Mouse (Mus musculus): ENCODE results near the gene Slc16a8.

GRCm38 (mm10) chr15:79208758-79209439, 45.7 kb downstream of the Slc16a8 start:
- TF ChIP-seq EP300 (IDR thresholded peaks at IDR 0.05; ENCODE audit: insufficient read depth, low read depth, low read length) (no peak), CTCF (IDR thresholded peaks at IDR 0.05) (no peak)

Measured in heart, adult 2 months (tissue).